Mouse (Mus musculus): ENCODE data around the gene Fbxw11.
A peak's percentile ranks its signal among the peaks of the same experiment; 100 is the strongest.

Fbxw11 gene

GRCm38 (mm10) chr11:32623912-32624311, 18.6 kb upstream of the Fbxw11 start:
- DNase-seq (ENCODE audit: low spot score in 2 of 2): no peak

DNA sequence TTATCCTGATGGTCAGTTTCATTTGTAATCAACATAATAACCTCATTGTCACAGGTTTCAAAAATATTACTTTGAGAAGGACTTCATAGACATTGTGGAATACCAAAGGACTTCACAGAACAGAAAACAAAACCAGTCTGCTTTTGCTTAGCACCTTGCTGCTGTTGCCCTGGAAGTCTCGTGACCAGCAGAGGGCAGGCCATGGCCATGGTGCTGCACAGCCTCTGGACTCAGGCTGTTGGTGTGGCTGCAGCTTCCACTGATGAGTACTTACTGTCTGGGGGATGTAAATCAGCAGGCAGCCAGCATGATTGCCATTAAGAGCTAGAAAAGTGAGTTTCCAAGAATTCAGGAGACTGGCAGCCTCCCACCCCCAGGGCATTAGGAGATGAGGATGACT, 16.8 kb upstream of the Fbxw11 start:
- peak; percentile 47 to 52 for DNase-seq (ENCODE audit: low spot score in 2 of 2)

DNA sequence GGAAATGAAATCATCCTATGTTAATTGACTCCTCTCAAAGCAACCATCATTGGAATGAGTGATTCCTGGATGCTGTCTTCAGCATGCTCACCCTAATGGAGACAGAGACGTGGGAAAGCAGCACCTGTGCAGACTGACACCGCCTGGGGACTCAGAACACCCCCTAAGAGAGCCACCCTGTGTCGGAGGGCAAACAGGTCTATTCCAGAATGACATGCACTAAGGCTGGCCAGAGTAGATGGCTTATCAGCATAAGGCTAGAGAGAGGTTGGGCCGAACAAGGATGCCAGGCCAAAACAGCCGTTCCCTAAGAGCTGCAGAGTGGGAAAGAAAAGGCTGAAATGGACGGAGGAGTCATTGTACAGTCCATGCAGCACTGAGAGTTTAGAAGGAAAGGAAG, 16.4 kb upstream of the Fbxw11 start:
- DNase-seq (ENCODE audit: low spot score in 2 of 2): no peak

DNA sequence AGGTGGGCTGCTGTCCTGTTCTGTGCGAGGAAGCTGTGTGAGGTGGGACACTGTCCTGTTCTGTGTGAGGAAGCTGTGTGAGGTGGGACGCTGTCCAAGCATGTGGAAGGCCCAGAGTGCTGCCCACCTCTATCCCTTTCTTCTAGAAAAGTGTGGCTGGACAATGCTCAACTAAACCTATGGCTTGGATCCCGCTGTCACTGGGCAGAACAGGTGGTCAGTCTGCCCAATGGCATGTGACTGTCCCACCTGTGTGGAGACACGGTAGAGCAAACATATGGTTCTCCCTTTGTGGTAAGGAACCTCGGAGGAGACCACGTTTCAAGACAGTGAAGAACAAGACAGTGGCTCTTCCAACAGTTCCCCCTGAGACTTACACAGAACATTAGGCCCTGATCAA, 14.6 kb upstream of the Fbxw11 start:
- DNase-seq (ENCODE audit: low spot score in 2 of 2): no peak

DNA sequence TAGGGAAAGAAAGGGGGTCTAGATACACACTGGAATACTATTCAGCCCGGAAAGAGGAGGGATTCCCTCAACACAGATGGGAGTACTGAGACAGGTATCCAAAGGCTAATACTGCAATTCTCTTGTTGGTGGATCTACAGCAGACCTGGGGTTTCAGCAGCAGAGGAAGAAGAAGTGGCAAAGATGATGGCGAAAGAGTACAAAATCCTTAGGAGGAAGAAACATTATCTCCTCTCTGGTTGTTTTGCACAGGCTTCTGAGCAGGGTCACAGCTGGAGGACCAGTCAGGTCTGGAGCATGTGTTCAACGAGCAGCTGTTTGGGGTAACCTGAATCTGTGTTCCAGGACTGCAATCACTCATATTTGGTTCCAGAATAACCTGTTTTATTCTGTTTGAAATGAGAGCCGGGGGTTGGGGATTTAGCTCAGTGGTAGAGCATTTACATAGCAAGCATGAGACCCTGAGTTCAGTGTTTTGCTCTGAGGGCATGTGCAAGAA, 12.8 kb upstream of the Fbxw11 start:
- no peak for DNase-seq (ENCODE audit: low spot score in 2 of 2)

GRCm38 (mm10) chr11:32632671-32633070, 9.9 kb upstream of the Fbxw11 start:
- DNase-seq (ENCODE audit: low spot score in 2 of 2): no peak

GRCm38 (mm10) chr11:32633542-32633941, 9.0 kb upstream of the Fbxw11 start:
- no peak for DNase-seq (ENCODE audit: low spot score in 2 of 2)

GRCm38 (mm10) chr11:32634143-32634542, 8.4 kb upstream of the Fbxw11 start:
- no peak for DNase-seq (ENCODE audit: low spot score in 2 of 2)

DNA sequence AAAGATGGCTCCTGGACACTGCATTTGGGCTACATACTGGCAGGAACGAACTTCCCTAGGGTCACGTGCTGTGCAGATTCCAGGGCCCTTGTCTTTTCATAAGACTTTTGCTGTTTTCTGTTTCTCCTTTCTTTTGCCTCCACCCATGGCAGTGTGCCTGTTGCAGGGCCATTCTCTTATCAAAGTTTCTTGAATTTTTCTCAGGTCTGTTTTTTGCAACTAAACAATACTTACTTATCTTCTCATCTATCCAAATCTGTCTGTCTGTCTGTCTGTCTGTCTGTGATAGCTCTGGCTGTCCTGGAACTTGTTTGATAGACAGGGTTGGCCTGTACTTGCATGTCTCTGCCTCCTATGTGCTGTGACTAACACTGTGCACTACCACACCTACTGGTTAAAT, 7.7 kb upstream of the Fbxw11 start:
- no peak for DNase-seq (ENCODE audit: low spot score in 2 of 2)

DNA sequence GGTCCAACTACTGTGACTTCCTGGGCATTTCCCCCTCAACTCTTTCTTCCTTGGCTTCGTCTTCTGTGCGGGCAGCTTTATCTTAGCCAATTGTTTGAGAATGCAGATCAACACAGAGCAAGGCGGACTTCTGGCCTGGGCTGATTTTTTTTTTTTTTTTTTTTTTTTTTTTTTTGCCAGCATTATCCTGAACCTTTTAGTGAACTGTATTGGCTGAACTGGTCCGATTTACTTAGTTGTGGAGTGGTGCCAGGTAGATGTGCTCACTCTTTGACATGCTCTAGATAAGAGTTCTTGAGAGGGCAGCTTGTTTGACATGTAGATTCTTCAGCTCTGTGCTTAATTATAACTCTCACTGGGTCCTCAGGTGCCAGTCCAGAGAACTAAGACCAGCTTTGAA, 6.2 kb upstream of the Fbxw11 start:
- no peak for DNase-seq (ENCODE audit: low spot score in 2 of 2)

DNA sequence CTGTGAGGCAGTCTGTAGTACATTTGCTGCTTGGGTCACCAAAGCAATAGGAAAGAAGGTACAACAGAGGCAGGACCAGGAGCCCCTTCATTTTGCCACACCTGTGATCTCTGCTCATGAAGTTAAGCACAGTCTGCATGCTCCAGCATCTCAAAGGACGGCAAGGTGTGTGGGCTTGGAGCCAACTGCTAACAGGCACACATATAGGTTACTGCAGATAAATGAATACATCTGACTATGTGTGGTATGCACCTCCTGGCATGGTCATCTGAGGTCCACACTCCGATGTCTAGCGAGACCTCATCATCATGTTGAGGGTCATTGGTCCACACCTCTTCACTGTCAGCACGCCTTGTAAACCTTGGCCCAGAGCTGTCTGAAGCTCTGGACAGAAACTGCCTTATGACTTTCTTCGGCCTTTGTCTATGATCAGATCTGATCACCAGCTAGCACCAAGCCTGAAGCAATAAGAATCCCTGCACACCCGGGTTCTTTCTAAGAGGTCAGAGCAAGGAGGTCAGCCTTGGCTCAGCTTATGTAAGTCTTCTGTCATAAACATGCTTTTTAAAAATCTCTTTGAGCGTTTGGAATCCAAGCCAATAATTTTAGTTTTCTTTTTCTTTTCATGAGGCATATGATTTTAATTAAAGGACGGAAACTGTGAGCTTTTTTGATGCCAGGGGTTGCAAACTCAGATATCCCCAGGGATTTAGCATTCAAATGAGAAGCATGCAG, 3.8 kb upstream of the Fbxw11 start:
- no peak for DNase-seq (ENCODE audit: low spot score in 2 of 2)

- no peak for DNase-seq (ENCODE audit: low spot score in 2 of 2)
Measured at GRCm38 (mm10) chr11:32640617-32641016, 1.9 kb upstream of the Fbxw11 start.

DNA sequence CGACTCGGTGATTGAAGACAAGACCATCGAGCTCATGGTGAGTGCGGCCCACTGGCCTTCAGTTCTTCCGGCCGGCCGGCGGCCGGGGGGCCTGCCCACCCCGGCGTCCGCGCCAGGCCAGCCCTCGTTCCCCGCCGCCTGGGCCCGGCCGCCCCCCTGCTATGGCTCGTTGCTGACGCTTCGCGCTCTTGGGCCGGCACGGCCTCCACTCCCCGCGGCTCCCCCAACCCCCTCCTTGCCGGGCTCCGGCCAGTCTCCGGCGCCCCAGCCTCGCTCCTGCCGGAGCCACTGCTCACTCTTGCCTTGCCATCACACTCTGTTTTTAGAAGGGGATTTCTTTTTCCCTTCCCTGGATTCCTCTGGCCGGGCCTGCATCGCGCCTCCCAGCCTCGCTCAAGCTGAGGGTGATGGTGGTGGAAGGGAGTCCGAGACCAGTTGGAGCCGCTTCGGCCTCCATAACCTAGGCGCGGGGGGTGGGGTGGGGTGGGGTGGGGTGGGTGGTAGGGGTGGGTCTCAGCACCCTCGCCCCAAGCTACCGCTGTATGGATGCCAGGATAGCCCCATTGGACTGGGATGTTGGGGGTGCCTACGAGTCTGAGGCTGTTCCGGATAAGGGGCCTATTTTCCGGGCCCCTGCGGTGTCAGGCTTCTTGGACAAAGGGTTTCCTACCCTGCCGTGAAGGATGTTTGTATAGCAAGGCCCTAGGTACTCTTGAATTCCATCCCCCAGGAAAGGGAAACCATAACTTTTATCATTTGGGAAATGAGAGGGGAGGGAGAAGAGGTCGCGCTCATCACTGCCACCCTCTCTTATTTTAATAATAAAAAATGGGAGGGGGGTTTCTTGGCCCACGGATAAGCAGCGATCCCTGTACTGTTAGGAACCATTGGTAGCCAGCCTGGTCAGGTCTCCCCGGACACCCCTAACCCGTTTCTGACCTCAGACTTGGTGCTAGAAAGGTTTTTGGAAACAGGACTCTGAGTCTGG, 669 bp downstream of the Fbxw11 start:
- peak; percentile 39 to 42 for DNase-seq (ENCODE audit: low spot score in 2 of 2)

GRCm38 (mm10) chr11:32644010-32644409, 1.5 kb downstream of the Fbxw11 start:
- DNase-seq (ENCODE audit: low spot score in 2 of 2): no peak

- DNase-seq (ENCODE audit: low spot score in 2 of 2): no peak
Measured at GRCm38 (mm10) chr11:32647265-32647664, 4.7 kb downstream of the Fbxw11 start.

DNA sequence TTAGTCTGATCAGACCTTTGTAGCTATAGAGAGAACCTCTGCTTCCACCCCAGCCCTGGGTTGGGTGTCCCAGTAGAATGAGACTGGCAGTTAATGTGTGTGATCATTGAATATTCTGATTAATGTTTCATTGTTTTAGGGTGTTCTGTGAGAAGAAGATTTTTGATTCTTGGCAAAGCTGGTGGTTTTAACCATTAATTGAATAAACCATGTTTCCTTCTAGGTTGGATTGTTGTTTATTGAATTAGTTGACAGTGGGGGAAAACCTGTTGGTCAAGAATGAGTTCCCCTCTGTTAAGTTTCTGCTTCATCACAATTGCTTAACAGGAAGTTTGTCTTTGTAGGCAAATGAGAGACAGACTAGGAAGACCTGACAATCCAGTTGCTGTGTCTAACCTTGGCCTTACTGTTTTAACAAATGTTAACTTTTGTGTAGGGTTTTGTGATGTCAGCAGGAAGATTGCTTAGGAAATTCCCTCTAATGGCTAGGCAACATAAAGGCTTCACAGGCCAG, 7.8 kb downstream of the Fbxw11 start:
- DNase-seq (ENCODE audit: low spot score in 2 of 2): no peak

DNA sequence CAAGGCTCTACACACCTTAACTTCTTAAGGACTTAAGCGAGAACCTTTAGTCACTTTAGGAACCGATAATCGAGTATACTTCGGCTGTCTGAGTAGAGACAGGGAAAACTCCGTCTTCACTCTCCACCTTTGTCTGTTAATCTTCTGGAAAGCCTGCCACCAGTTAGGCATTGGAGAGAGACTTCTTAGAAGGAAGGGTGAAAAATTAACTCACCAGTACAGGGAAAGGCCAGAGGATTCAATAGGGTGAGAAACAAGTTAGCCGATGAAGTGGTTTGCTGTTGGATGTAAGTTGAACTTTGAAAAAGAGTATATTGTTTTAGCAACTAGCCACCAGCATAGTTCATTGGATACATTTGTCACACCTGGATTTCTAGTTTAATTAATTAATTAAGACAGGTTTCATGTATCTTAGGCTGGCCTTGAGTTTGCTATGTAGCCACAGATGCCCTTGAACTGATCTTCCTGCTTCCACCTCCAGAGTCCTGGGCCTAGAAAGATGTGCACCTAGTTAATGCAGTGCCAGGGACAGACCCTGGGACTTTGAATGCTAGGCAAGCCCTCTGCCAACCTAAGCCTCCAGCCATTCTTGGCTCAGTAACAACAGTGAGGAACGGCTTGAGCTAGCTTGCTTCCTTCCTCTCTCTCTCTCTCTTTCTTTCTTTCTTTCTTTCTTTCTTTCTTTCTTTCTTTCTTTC, 8.5 kb downstream of the Fbxw11 start:
- DNase-seq (ENCODE audit: low spot score in 2 of 2): no peak

- no peak for DNase-seq (ENCODE audit: low spot score in 2 of 2)
Measured at GRCm38 (mm10) chr11:32651723-32652122, 9.2 kb downstream of the Fbxw11 start.

- no peak for DNase-seq (ENCODE audit: low spot score in 2 of 2)
Measured at GRCm38 (mm10) chr11:32662082-32662656, 19.6 kb downstream of the Fbxw11 start.

DNA sequence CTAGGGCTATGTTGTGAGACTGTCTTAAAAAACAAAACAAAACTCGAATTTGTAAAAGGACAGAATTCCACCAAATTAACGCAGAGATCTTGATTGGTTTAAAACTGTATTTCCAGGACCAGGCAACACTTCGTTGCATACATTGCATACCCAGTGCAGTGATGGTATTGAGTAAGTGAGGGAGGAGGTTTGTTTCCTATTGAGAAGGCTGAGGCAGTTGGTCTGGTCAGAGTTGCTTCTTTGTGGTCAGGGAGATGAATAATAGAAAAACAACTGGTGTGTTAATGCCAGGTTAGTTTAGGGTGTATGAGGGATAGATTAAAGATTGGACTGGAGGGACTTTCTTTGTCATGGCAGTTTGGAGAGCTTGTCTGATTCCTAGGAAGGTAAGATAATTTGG, 23.1 kb downstream of the Fbxw11 start:
- DNase-seq (ENCODE audit: low spot score in 2 of 2): no peak

- no peak for DNase-seq (ENCODE audit: low spot score in 2 of 2)
Measured at GRCm38 (mm10) chr11:32666983-32667382, 24.5 kb downstream of the Fbxw11 start.
